In genomic region chr2:14159047-14159446, GRCm38 (mm10) we compare ENCODE assay signal across 22 mouse cellular contexts. TPM values are rescaled to one million over a fixed set of nuclear protein-coding genes. Genes with fewer than 3 reads are reported as not detected.
DNase-seq lines count a peak whose midpoint lies in the region; ATAC-seq and TF ChIP-seq lines count a peak whose summit lies in the region.
"Had no signal": no experiment of that assay in that cellular context is flagged by ENCODE, and none has a peak within 500 bp of the region (broad histone marks: within the 10 kb centered on the region; RNA-seq: fewer than 3 reads in every experiment).

No protein-coding gene starts in this region.

- no peak overlapping the region for H3K4me3 ChIP-seq in heart, embryonic 16.5 days (ENCODE audit: low read length)
- H3K4me3 ChIP-seq in hindbrain, postnatal 0 days (ENCODE audit: low read length) = no peak overlapping the region
- H3K4me3 ChIP-seq in hindbrain, embryonic 14.5 days (replicated peaks; ENCODE audit: low read length) = no peak overlapping the region
- H3K4me3 ChIP-seq: embryonic facial prominence, embryonic 13.5 days; embryonic facial prominence, embryonic 15.5 days; erythroblast, embryonic 14.5 days; forebrain, embryonic 10.5 days; forebrain, embryonic 12.5 days had no signal

- WGBS in heart, embryonic 16.5 days = 56% methylated on average over 3 of the region's 3 CpGs
- 81% methylated on average over 3 of the region's 3 CpGs for WGBS in hindbrain, postnatal 0 days
- WGBS in hindbrain, embryonic 14.5 days = 81% methylated on average over 3 of the region's 3 CpGs

- H3K9me3 ChIP-seq in heart, embryonic 16.5 days (replicated peaks; ENCODE audit: control insufficient read depth, low read length) = no peaks in the 10 kb centered on the region
- H3K9me3 ChIP-seq in hindbrain, postnatal 0 days (ENCODE audit: low read length) = no peaks in the 10 kb centered on the region
- no peaks in the 10 kb centered on the region for H3K9me3 ChIP-seq in hindbrain, embryonic 14.5 days (ENCODE audit: control insufficient read depth, low read length)
- H3K9me3 ChIP-seq: embryonic facial prominence, embryonic 13.5 days; embryonic facial prominence, embryonic 15.5 days; forebrain, embryonic 10.5 days; forebrain, embryonic 12.5 days had no signal

- H3K27ac ChIP-seq in heart, embryonic 16.5 days (ENCODE audit: low read length) = no peak overlapping the region
- H3K27ac ChIP-seq in hindbrain, postnatal 0 days = no peak overlapping the region
- H3K27ac ChIP-seq in hindbrain, embryonic 14.5 days = no peak overlapping the region
- H3K27ac ChIP-seq: embryonic facial prominence, embryonic 13.5 days; embryonic facial prominence, embryonic 15.5 days; forebrain, embryonic 10.5 days; forebrain, embryonic 12.5 days had no signal

- H3K9ac ChIP-seq in heart, embryonic 16.5 days (ENCODE audit: low read length) = no peak overlapping the region
- no peak overlapping the region for H3K9ac ChIP-seq in hindbrain, postnatal 0 days (replicated peaks; ENCODE audit: low read length)
- H3K9ac ChIP-seq in hindbrain, embryonic 14.5 days = no peak overlapping the region
- H3K9ac ChIP-seq: embryonic facial prominence, embryonic 13.5 days; embryonic facial prominence, embryonic 15.5 days; forebrain, embryonic 12.5 days had no signal

- no peak for TF ChIP-seq CTCF in hindbrain, postnatal 0 days (IDR thresholded peaks at IDR 0.05; ENCODE audit: low read depth)

- H3K27me3 ChIP-seq in heart, embryonic 16.5 days (ENCODE audit: control insufficient read depth, insufficient read depth, low read length) = no peaks in the 10 kb centered on the region
- no peaks in the 10 kb centered on the region for H3K27me3 ChIP-seq in hindbrain, postnatal 0 days (ENCODE audit: insufficient read depth, low read length)
- H3K27me3 ChIP-seq in hindbrain, embryonic 14.5 days (ENCODE audit: control insufficient read depth, insufficient read depth, low read length) = no peaks in the 10 kb centered on the region
- H3K27me3 ChIP-seq: embryonic facial prominence, embryonic 13.5 days; embryonic facial prominence, embryonic 15.5 days; forebrain, embryonic 12.5 days had no signal

- 0 out of 2 replicates have a peak, but pooled peaks have one; percentile 37 for ATAC-seq in heart, embryonic 16.5 days (replicated peaks; ENCODE audit: extremely low read depth, insufficient read depth, low FRiP score)
- 0 out of 2 replicates have a peak, but pooled peaks have one; percentile 15 for ATAC-seq in hindbrain, postnatal 0 days
- ATAC-seq in hindbrain, embryonic 14.5 days (ENCODE audit: low FRiP score) = no peak

- H3K36me3 ChIP-seq in heart, embryonic 16.5 days (ENCODE audit: control insufficient read depth, insufficient read depth) = no peaks in the 10 kb centered on the region; the same call in 1 of the 2 replicates
- no peaks in the 10 kb centered on the region for H3K36me3 ChIP-seq in hindbrain, postnatal 0 days (ENCODE audit: insufficient read depth, low read length)
- H3K36me3 ChIP-seq in hindbrain, embryonic 14.5 days (replicated peaks; ENCODE audit: control insufficient read depth, insufficient read depth) = 0 out of 2 replicates have a peak, but pooled peaks cover 4% of the 10 kb centered on the region
- H3K36me3 ChIP-seq: embryonic facial prominence, embryonic 13.5 days; embryonic facial prominence, embryonic 15.5 days; forebrain, embryonic 10.5 days; forebrain, embryonic 12.5 days had no signal

- H3K4me2 ChIP-seq in heart, embryonic 16.5 days (ENCODE audit: low read depth, low read length) = no peak overlapping the region
- H3K4me2 ChIP-seq in hindbrain, postnatal 0 days (ENCODE audit: low read depth, low read length) = no peak overlapping the region
- no peak overlapping the region for H3K4me2 ChIP-seq in hindbrain, embryonic 14.5 days (replicated peaks)
- H3K4me2 ChIP-seq: embryonic facial prominence, embryonic 13.5 days; embryonic facial prominence, embryonic 15.5 days; forebrain, embryonic 12.5 days had no signal

- no peak for DNase-seq in heart, adult 9 months (ENCODE audit: low spot score in 2 of 2)
- DNase-seq in hindbrain, postnatal 0 days (ENCODE audit: low spot score) = no peak
- DNase-seq in hindbrain, embryonic 14.5 days (ENCODE audit: low spot score) = no peak
- DNase-seq: adrenal gland, adult 2 months; adrenal gland, postnatal 10 days; adrenal gland, postnatal 25 days; cerebellum, adult 11 months; cerebellum, adult 18-20 months; cerebellum, adult 8-10 months; cerebellum, adult 9-11 months; cerebellum, postnatal 14 days; cerebellum, postnatal 36 days; embryo, embryonic 11 days had no signal

- H3K4me1 ChIP-seq in heart, embryonic 16.5 days (ENCODE audit: control insufficient read depth, insufficient read depth, low read length) = peaks cover 4% of the 10 kb centered on the region
- H3K4me1 ChIP-seq in hindbrain, postnatal 0 days (ENCODE audit: insufficient read depth, low read length) = no peaks in the 10 kb centered on the region
- no peaks in the 10 kb centered on the region for H3K4me1 ChIP-seq in hindbrain, embryonic 14.5 days (replicated peaks; ENCODE audit: control insufficient read depth, insufficient read depth, low read length)
- H3K4me1 ChIP-seq: embryonic facial prominence, embryonic 13.5 days; embryonic facial prominence, embryonic 15.5 days; forebrain, embryonic 10.5 days; forebrain, embryonic 12.5 days had no signal

RNA-seq across cellular contexts. Expression of gene Tmem236, which starts 15.3 kb away (rescaled TPM):
- polyA plus RNA-seq in heart, embryonic 16.5 days (2015; fragmentation: Nextera tagmentation; extraction: Ambion mirVana) = 0.04 and 0.20 TPM in 2 replicates
- 0.10 and 0.29 TPM in 2 replicates for total RNA-seq in hindbrain, postnatal 0 days (2014; rRNA removed)
- polyA plus RNA-seq in hindbrain, postnatal 0 days (2015; fragmentation: Nextera tagmentation; extraction: Ambion mirVana) = 0.23 and 0.25 TPM in 2 replicates
- polyA plus RNA-seq in hindbrain, embryonic 14.5 days (2014; fragmentation: Nextera tagmentation; extraction: Ambion mirVana) = 0.21 and 0.26 TPM in 2 replicates
- total RNA-seq: adrenal gland, adult 2 months; common myeloid progenitor, adult 5-6 weeks; ES-E14 had no signal
- polyA plus RNA-seq: adrenal gland, adult 2 months; erythroblast, embryonic 14.5 days; forebrain, embryonic 10.5 days; forebrain, embryonic 14.5 days had no signal
